Mouse (Mus musculus) gastrocnemius, postnatal 25 days (tissue): ENCODE data around the gene AA986860. TPM values are rescaled to one million over a fixed set of nuclear protein-coding genes. Genes with fewer than 3 reads are reported as not detected.

Source experiments
- DNase-seq: peaks from one replicate; pipeline ENCODE4 v3.0.0; 2022
- total RNA-seq, 2 experiments: library from RNA; stranded (reverse); gene quantifications; 1 replicate in 1 of 2; 2 replicates in 1 of 2; pipeline ENCODE4 v1.2.3; 2021

AA986860 gene
- total RNA-seq, 2 experiments from 2014 or later, result 0.31 to 0.38 TPM

GRCm38 (mm10) chr1:130734852-130735251 is 3.1 kb downstream of the AA986860 start:
- no peak for DNase-seq

- no peak for DNase-seq
Measured at GRCm38 (mm10) chr1:130737411-130737881, 5.7 kb downstream of the AA986860 start.

- no peak for DNase-seq
Measured at GRCm38 (mm10) chr1:130737916-130738315, 6.1 kb downstream of the AA986860 start.

- DNase-seq, result no peak
Measured at GRCm38 (mm10) chr1:130738551-130739106, 6.9 kb downstream of the AA986860 start.

- DNase-seq, result no peak
Measured at GRCm38 (mm10) chr1:130739636-130740035, 7.9 kb downstream of the AA986860 start.

GRCm38 (mm10) chr1:130740227-130740648 is 8.5 kb downstream of the AA986860 start:
- DNase-seq, result no peak

GRCm38 (mm10) chr1:130740781-130741720 is 9.3 kb downstream of the AA986860 start:
- DNase-seq, result no peak

GRCm38 (mm10) chr1:130742201-130742600 is 10.4 kb downstream of the AA986860 start:
- DNase-seq, result no peak

- DNase-seq, result no peak
Measured at GRCm38 (mm10) chr1:130743775-130744174, 12.0 kb downstream of the AA986860 start.

GRCm38 (mm10) chr1:130744217-130744616 is 12.4 kb downstream of the AA986860 start:
- no peak for DNase-seq

GRCm38 (mm10) chr1:130744961-130745360 is 13.2 kb downstream of the AA986860 start:
- no peak for DNase-seq

GRCm38 (mm10) chr1:130745591-130745990 is 13.8 kb downstream of the AA986860 start:
- DNase-seq, result no peak

- no peak for DNase-seq
Measured at GRCm38 (mm10) chr1:130746819-130747218, 15.0 kb downstream of the AA986860 start.

- no peak for DNase-seq
Measured at GRCm38 (mm10) chr1:130759689-130760088, 27.9 kb downstream of the AA986860 start.

GRCm38 (mm10) chr1:130761597-130761996 is 29.8 kb downstream of the AA986860 start:
- DNase-seq, result no peak

GRCm38 (mm10) chr1:130762045-130762760 is 30.4 kb downstream of the AA986860 start:
- DNase-seq, result no peak

GRCm38 (mm10) chr1:130764027-130764461 is 32.3 kb downstream of the AA986860 start:
- no peak for DNase-seq

- no peak for DNase-seq
Measured at GRCm38 (mm10) chr1:130767066-130767465, 35.3 kb downstream of the AA986860 start.

- no peak for DNase-seq
Measured at GRCm38 (mm10) chr1:130769925-130770324, 38.1 kb downstream of the AA986860 start.

- no peak for DNase-seq
Measured at GRCm38 (mm10) chr1:130770487-130770886, 38.7 kb downstream of the AA986860 start.

- DNase-seq, result no peak
Measured at GRCm38 (mm10) chr1:130770981-130771494, 39.3 kb downstream of the AA986860 start.

- no peak for DNase-seq
Measured at GRCm38 (mm10) chr1:130775234-130775633, 43.5 kb downstream of the AA986860 start.
